Comparison of ENCODE assay signal across 18 mouse cellular contexts in the genomic region with DNA sequence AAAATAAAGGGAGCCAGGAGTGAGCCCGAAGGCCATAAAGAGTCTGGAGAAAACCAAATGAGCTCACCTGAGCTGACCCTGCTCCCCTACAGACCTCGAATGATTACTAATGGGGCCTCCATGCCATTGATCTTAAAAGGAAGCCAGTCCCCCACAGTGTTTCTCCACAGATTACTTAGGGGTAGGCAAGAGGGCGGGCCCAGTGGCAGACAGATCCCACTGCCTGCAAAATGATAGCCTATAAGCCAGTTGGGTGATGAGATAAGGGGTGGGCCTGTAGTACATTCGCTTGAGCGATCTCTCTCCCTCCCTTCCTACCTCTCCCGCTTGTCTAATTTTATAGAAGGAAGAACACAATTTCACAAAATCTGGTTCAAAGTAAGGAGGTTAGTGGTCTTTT. TPM values are rescaled to one million over a fixed set of nuclear protein-coding genes. Genes with fewer than 3 reads are reported as not detected.
DNase-seq lines count a peak whose midpoint lies in the region; ATAC-seq lines count a peak whose summit lies in the region.
"Had no signal": no experiment of that assay in that cellular context is flagged by ENCODE, and none has a peak within 500 bp of the region (broad histone marks: within the 10 kb centered on the region; RNA-seq: fewer than 3 reads in every experiment).

No protein-coding gene starts in this region.

- no peak overlapping the region; the same call in 1 of the 2 replicates for H3K27ac ChIP-seq in heart, embryonic 10.5 days
- peak overlapping the region; percentile 63 for H3K27ac ChIP-seq in liver, embryonic 11.5 days (ENCODE audit: low read depth, low read length)
- H3K27ac ChIP-seq in forebrain, embryonic 11.5 days (ENCODE audit: low read depth, low read length) = no peak overlapping the region
- H3K27ac ChIP-seq: hindbrain, embryonic 10.5 days; limb, embryonic 10.5 days had no signal

- WGBS in heart, embryonic 10.5 days = 66% methylated on average over 6 of the region's 6 CpGs
- WGBS in liver, embryonic 11.5 days = 44% methylated on average over 6 of the region's 6 CpGs
- WGBS in forebrain, embryonic 11.5 days = 77% methylated on average over 6 of the region's 6 CpGs

- no peaks in the 10 kb centered on the region for H3K9me3 ChIP-seq in heart, embryonic 10.5 days
- H3K9me3 ChIP-seq in liver, embryonic 11.5 days (ENCODE audit: control insufficient read depth, low read length) = no peaks in the 10 kb centered on the region
- H3K9me3 ChIP-seq in forebrain, embryonic 11.5 days (ENCODE audit: control insufficient read depth, low read length) = no peaks in the 10 kb centered on the region
- H3K9me3 ChIP-seq: hindbrain, embryonic 10.5 days; limb, embryonic 10.5 days; megakaryocyte, embryonic 14.5 days had no signal

- ATAC-seq in liver, embryonic 11.5 days (replicated peaks; ENCODE audit: low FRiP score) = peak; percentile 82
- peak; percentile 77 for ATAC-seq in megakaryocyte-erythroid progenitor cell, adult 5-6 weeks (replicated peaks; ENCODE audit: low FRiP score, low TSS enrichment, poor library complexity, severe bottlenecking)
- no peak for ATAC-seq in forebrain, embryonic 11.5 days (replicated peaks; ENCODE audit: low FRiP score)

- peak overlapping the region; percentile 50 for H3K9ac ChIP-seq in liver, embryonic 11.5 days (ENCODE audit: low read depth, low read length)
- H3K9ac ChIP-seq in forebrain, embryonic 11.5 days (ENCODE audit: low read length) = no peak overlapping the region
- H3K9ac ChIP-seq: lung, embryonic 14.5 days had no signal

- no peak overlapping the region for H3K4me3 ChIP-seq in heart, embryonic 10.5 days
- H3K4me3 ChIP-seq in liver, embryonic 11.5 days (ENCODE audit: low read depth, low read length) = peak overlapping the region; percentile 1; the same call in 1 of the 2 replicates
- H3K4me3 ChIP-seq in forebrain, embryonic 11.5 days (ENCODE audit: low read depth, low read length) = no peak overlapping the region
- H3K4me3 ChIP-seq: hindbrain, embryonic 10.5 days; limb, embryonic 10.5 days; megakaryocyte, embryonic 14.5 days had no signal

- H3K4me2 ChIP-seq in liver, embryonic 11.5 days = peak overlapping the region; percentile 60
- H3K4me2 ChIP-seq in forebrain, embryonic 11.5 days (ENCODE audit: low read depth, low read length, severe bottlenecking) = no peak overlapping the region
- H3K4me2 ChIP-seq: lung, embryonic 14.5 days had no signal

- H3K4me1 ChIP-seq in heart, embryonic 10.5 days = no peaks in the 10 kb centered on the region
- peaks cover 19% of the 10 kb centered on the region for H3K4me1 ChIP-seq in liver, embryonic 11.5 days (replicated peaks; ENCODE audit: control insufficient read depth, insufficient read depth, low read length)
- no peaks in the 10 kb centered on the region for H3K4me1 ChIP-seq in forebrain, embryonic 11.5 days (replicated peaks; ENCODE audit: control insufficient read depth, insufficient read depth, low read length)
- H3K4me1 ChIP-seq: hindbrain, embryonic 10.5 days; limb, embryonic 10.5 days had no signal

- H3K27me3 ChIP-seq in heart, embryonic 10.5 days (ENCODE audit: insufficient read depth, poor library complexity, severe bottlenecking) = no peaks in the 10 kb centered on the region
- no peaks in the 10 kb centered on the region for H3K27me3 ChIP-seq in liver, embryonic 11.5 days (replicated peaks; ENCODE audit: control insufficient read depth, insufficient read depth, low read length)
- no peaks in the 10 kb centered on the region for H3K27me3 ChIP-seq in forebrain, embryonic 11.5 days (ENCODE audit: control insufficient read depth, insufficient read depth, low read length)
- H3K27me3 ChIP-seq: megakaryocyte, embryonic 14.5 days had no signal

- H3K36me3 ChIP-seq in heart, embryonic 10.5 days = no peaks in the 10 kb centered on the region
- peaks cover 3% of the 10 kb centered on the region; the same call in 1 of the 2 replicates for H3K36me3 ChIP-seq in liver, embryonic 11.5 days (ENCODE audit: control insufficient read depth, insufficient read depth, low read length)
- H3K36me3 ChIP-seq in forebrain, embryonic 11.5 days (ENCODE audit: control insufficient read depth, insufficient read depth, low read length) = no peaks in the 10 kb centered on the region
- H3K36me3 ChIP-seq: hindbrain, embryonic 10.5 days; limb, embryonic 10.5 days had no signal

- peak; percentile 86 for DNase-seq in heart, embryonic 10.5 days (ENCODE audit: low spot score)
- no peak for DNase-seq in heart, adult 8-10 months (ENCODE audit: low spot score)
- peak; percentile 68 for DNase-seq in c-Kit-negative CD71-positive TER-119-positive erythroid progenitor cells, embryonic 14.5 days (ENCODE audit: low read depth, low spot score)
- no peak for DNase-seq in liver, embryonic 11.5 days (ENCODE audit: low spot score)
- no peak for DNase-seq in forebrain, embryonic 11.5 days (ENCODE audit: low spot score)
- DNase-seq in kidney, postnatal 14 days = no peak
- no peak for DNase-seq in adrenal gland, adult 8-10 months
- DNase-seq: cerebellum, adult 2 months; kidney, postnatal 36 days; layer of hippocampus, postnatal 36 days; lung, embryonic 14.5 days; right cerebral cortex, postnatal 25 days had no signal

RNA-seq across cellular contexts. Expression of gene Gypa, which starts 7.7 kb away (rescaled TPM):
- 34.3 and 45.8 TPM in 2 replicates for polyA plus RNA-seq in heart, embryonic 10.5 days (2016; fragmentation: Nextera tagmentation; extraction: Ambion mirVana)
- under 1 TPM in 3 of 4 experiments, not detected in 1; 0.22 to 0.54 (median 0.52) TPM for total RNA-seq in heart, adult 8-10 months (2022)
- polyA plus RNA-seq in liver, embryonic 11.5 days (2014; fragmentation: Nextera tagmentation; extraction: Ambion mirVana) = 197 and 222 TPM in 2 replicates
- 87.4 and 96.2 TPM in 2 replicates for total RNA-seq in megakaryocyte-erythroid progenitor cell, adult 5-6 weeks (2014; fragmentation: Nextera tagmentation)
- total RNA-seq in megakaryocyte-erythroid progenitor cell, adult 5-6 weeks (2017) = 109 and 139 TPM in 2 replicates
- 16.8 and 18.9 TPM in 2 replicates for polyA plus RNA-seq in forebrain, embryonic 11.5 days (2014; fragmentation: Nextera tagmentation; extraction: Ambion mirVana)
- under 1 TPM in 1 of 4 experiments, not detected in 3; 0.17 TPM for total RNA-seq in adrenal gland, adult 8-10 months (2022)
- total RNA-seq: gastrocnemius, adult 8-10 months had no signal
- polyA plus RNA-seq: testis, adult 2 months had no signal

Comparison
In these comparisons a context has a peak if more than half of its experiments do, and no peak if none do; other contexts are left out.
1. DNase-seq: peak in heart, embryonic 10.5 days (single experiment) and c-Kit-negative CD71-positive TER-119-positive erythroid progenitor cells, embryonic 14.5 days (single experiment); none in heart, adult 8-10 months (single experiment), liver, embryonic 11.5 days (single experiment), forebrain, embryonic 11.5 days (single experiment), kidney, postnatal 14 days (single experiment) and adrenal gland, adult 8-10 months (single experiment).
2. RNA of gene Gypa, which starts 7.7 kb away (total RNA-seq): 87.4 to 139 TPM in megakaryocyte-erythroid progenitor cell, adult 5-6 weeks; 0.22 to 0.54 TPM in heart, adult 8-10 months and 0.17 TPM in adrenal gland, adult 8-10 months; every median in the first group is over 10 times any median in the second.